In genomic region chr2:112845583-112846512, GRCm38 (mm10) we compare ENCODE assay signal across 16 mouse cellular contexts.
"Had no signal": no experiment of that assay in that cellular context is flagged by ENCODE, and none has a peak within 500 bp of the region (broad histone marks: within the 10 kb centered on the region; RNA-seq: fewer than 3 reads in every experiment).

No protein-coding gene starts in this region.

- H3K4me2 ChIP-seq: limb, embryonic 13.5 days; liver, embryonic 11.5 days; liver, embryonic 15.5 days; stomach, embryonic 15.5 days had no signal

- H3K4me3 ChIP-seq: limb, embryonic 13.5 days; liver, embryonic 15.5 days; stomach, embryonic 15.5 days had no signal

- H3K27me3 ChIP-seq: limb, embryonic 13.5 days; liver, embryonic 15.5 days; stomach, embryonic 15.5 days had no signal

- H3K9ac ChIP-seq: limb, embryonic 13.5 days; liver, embryonic 15.5 days; stomach, embryonic 15.5 days had no signal

- H3K9me3 ChIP-seq: liver, embryonic 15.5 days; stomach, embryonic 15.5 days had no signal

- H3K4me1 ChIP-seq: limb, embryonic 13.5 days; liver, embryonic 15.5 days; stomach, embryonic 15.5 days had no signal

- H3K36me3 ChIP-seq: limb, embryonic 13.5 days; liver, embryonic 15.5 days; stomach, embryonic 15.5 days had no signal

- H3K27ac ChIP-seq: kidney, postnatal 0 days; limb, embryonic 13.5 days; liver, embryonic 15.5 days; stomach, embryonic 15.5 days had no signal

- ATAC-seq: lung, postnatal 0 days had no signal

- DNase-seq: kidney, adult 11 months; kidney, adult 9 months; kidney, postnatal 36 days; layer of hippocampus, adult 9-11 months; layer of hippocampus, postnatal 36 days; lung, adult 2 months; lung, postnatal 36 days; retina, postnatal 1 day; thymus, adult 2 months; thymus, postnatal 36 days had no signal
